Mouse (Mus musculus): ENCODE measurements around the gene Ube2e1.

GRCm38 (mm10) chr14:18261203-18261602, 70.5 kb downstream of the Ube2e1 start:
- TF ChIP-seq TAL1 (conservative IDR thresholded peaks at IDR 0.05; ENCODE audit: low read depth, low read length), result no peak
- no peak for TF ChIP-seq CTCF (IDR thresholded peaks at IDR 0.05; ENCODE audit: low read depth, low read length)
- TF ChIP-seq GATA1 (IDR thresholded peaks at IDR 0.05; ENCODE audit: borderline replicate concordance, low read length), result no peak
- TF ChIP-seq POLR2AphosphoS5 (IDR thresholded peaks at IDR 0.05; ENCODE audit: insufficient replicate concordance, low read depth, low read length), result no peak

All from G1E (cell line).